Mouse (Mus musculus) olfactory bulb, adult 2 months (tissue): ENCODE measurements around the gene Hdac4.
A peak's percentile ranks its signal among the peaks of the same experiment; 100 is the strongest.

Source experiments
- CTCF ChIP-seq: fragments of 200-500 bp; IDR thresholded peaks from 2 replicates; pipeline ENCODE4 v1.5.1; 2012; ENCODE audit warnings: low read depth, mild to moderate bottlenecking, low read length, moderate library complexity; ENCODE audit not compliant: insufficient read depth
- POLR2A ChIP-seq: fragments of 200-500 bp; IDR thresholded peaks from 2 replicates; pipeline ENCODE4 v1.6.1; 2012; ENCODE audit warnings: mild to moderate bottlenecking, low read depth, low read length, moderate library complexity; ENCODE audit not compliant: insufficient read depth

GRCm38 (mm10) chr1:91913850-91914249, 281.6 kb downstream of the Hdac4 start:
- TF ChIP-seq POLR2A, result no peak
- peak; percentile 81 for TF ChIP-seq CTCF
